Mouse (Mus musculus) CD8-positive naive resting alpha-beta T cell, adult 2 months (primary cell): Measurements from ENCODE around the gene Arxes1.
"Not testable (repeated sequence)": the region's sequence is repeated elsewhere in the genome, so short reads cannot be mapped to it uniquely, and the experiment has no call there.

Source experiments
- DNase-seq, 2 experiments: peaks; one replicate each; pipeline ENCODE4 v3.0.0; 2022; ENCODE audit warnings: low read depth in 2 of 2, low spot score in 2 of 2

Arxes1 gene

DNA sequence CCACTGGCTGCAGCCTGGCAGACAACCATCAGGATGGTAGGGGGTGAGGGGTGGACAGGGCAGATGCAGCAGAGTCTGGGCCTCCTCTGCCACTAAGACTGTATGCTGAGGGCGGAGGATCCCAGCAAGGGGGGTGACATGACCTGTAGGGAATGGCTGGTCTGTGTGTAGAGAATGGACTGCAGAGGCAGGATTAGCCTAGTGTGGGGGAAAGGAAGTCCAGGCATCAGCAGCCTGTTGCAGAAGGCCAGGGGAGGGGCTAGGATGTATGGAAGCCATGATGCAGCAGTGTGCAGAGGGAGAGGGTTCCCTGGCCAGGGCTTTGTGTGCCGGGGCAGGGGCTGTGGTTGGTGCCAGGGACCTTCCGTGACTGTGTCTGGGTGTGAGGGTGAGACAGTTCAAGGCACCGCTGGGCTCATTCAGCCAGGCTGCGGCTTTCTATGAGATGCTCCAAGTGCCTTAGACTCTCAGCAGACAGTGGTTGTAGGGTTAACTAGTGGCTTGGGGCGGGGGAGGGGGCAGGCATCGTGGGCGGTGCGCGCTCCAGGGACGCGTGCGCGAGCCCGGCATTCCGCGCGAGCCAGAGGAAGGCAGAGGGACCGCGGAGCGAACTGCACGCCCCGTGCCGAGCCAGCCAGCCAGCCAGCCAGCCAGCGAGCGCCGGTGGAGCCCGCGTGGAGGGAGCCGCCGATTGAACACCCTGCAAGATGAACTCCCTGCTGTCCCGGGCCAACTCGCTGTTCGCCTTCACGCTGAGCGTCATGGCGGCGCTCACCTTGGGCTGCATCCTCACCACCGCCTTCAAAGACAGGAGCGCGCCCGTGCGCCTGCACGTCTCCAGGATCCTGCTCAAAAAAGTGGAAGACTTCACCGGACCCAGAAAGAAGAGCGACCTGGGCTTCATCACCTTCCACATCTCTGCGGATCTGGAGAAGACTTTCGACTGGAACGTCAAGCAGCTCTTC is at the start of gene Arxes1:
Gene Arxes1 (plus strand): TSS at position 569 of the 965 bp plus-strand sequence.
- not testable (repeated sequence) for DNase-seq

- DNase-seq = no peak
These were observed 48.5 kb upstream of the Arxes1 start for GRCm38 (mm10) chrX:135984539-135985260.

DNA sequence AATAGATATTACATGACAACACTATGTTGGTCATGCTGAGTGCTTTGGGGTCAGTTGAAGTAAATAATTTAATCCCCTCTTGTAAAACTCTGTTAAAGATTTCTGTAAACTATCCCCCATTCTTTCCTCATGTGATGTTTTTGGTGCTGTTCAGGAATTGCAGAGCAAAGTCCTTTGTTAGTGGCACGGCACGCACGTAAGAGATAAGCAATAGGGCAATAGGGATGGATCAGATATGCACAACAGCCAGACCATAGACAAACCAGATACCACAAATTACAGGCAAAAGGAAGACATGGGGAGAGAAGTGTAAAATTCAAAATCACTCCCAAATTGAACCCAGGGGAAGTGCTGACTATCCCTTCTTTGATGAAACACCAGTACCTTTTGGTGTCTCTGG is 46.9 kb upstream of the Arxes1 start:
- DNase-seq = no peak

GRCm38 (mm10) chrX:135990661-135991060 is 42.5 kb upstream of the Arxes1 start:
- DNase-seq = no peak

DNA sequence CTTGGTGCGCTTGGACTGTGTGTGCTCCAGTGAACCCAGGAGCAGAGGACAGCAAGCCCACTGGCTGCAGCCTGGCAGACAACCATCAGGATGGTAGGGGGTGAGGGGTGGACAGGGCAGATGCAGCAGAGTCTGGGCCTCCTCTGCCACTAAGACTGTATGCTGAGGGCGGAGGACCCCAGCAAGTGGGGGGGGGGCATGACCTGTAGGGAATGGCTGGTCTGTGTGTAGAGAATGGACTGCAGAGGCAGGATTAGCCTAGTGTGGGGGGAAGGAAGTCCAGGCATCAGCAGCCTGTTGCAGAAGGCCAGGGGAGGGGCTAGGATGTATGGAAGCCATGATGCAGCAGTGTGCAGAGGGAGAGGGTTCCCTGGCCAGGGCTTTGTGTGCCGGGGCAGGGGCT is 40.0 kb upstream of the Arxes1 start:
- not testable (repeated sequence) for DNase-seq

GRCm38 (mm10) chrX:135993664-135994119 is 39.5 kb upstream of the Arxes1 start, which contains the start of gene Arxes2:
Gene Arxes2 (plus strand): TSS chrX:135993824.
- not testable (repeated sequence) for DNase-seq

- DNase-seq = no peak
These were observed 25.8 kb upstream of the Arxes1 start for GRCm38 (mm10) chrX:136007199-136007843.

GRCm38 (mm10) chrX:136014392-136014791 is 18.8 kb upstream of the Arxes1 start:
- no peak for DNase-seq

- no peak for DNase-seq
These were observed 2.8 kb upstream of the Arxes1 start for GRCm38 (mm10) chrX:136030331-136030730.

DNA sequence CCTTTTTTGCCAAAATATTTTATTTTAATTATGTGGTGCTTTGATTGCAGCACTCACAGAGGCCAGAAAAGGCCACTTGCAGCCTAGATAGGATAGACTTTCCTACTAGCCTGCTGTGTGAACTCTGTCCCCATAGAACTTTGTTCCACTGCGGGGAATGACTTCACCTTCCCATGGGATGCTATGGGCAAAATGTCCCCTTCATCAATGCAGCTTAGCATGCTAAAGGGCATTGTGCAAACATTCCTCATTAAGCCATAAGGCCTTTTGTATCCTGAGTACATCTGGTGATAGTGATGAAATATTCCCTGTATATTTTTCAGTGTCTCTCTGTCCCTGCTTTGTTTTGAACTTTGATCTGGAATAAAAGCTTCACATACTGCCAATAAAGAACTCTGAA is 10.6 kb downstream of the Arxes1 start:
- no peak for DNase-seq

- DNase-seq = peak; percentile 2 to 11
These were observed 14.4 kb downstream of the Arxes1 start for GRCm38 (mm10) chrX:136047528-136047927.

- no peak for DNase-seq
These were observed 18.1 kb downstream of the Arxes1 start for GRCm38 (mm10) chrX:136051219-136051618.

DNA sequence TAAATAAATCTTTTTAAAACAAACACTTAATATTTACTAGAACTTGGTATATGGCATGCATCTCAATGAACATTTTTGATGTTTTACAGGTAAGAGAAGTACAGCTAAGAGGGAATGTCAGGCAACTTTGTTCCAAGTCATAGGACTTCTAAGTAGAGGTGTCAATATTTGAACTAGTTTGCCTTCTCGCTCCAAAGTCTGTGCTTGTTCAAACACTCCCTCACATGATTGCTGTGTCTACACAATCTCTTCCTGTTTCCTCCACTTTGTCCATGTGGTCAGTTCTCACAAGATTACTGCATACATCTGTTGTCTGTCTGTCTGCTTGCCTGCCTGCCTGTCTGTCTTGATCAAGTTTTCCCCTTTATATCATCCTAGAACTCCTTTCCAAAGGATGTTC is 27.5 kb downstream of the Arxes1 start:
- DNase-seq = no peak

- DNase-seq = not testable (repeated sequence)
These were observed 34.2 kb downstream of the Arxes1 start for GRCm38 (mm10) chrX:136067201-136067991.

DNA sequence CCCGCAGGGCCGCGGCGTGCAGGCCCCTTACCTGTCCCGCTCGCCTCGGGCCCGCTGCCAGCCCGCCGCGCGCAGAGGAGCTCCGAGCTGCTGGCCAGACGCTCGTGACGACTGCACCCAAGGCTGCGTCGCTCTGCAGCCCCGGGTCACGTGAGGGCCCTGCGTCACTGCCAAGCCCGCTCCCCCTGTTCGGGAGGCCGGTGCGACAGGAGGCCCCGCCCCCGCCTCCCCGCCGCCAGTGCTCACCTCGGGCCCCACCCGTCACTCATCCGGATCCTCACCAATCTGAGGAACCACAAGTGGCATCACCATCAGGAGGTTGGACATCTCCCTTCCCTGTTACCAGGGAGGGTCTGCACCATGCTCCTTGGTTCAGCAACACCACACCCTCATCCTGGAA is 34.9 kb downstream of the Arxes1 start, which contains the start of gene Bex2:
Gene Bex2 (minus strand): TSS at position 217 of the 400 bp plus-strand sequence.
- DNase-seq = not testable (repeated sequence)
